Mouse (Mus musculus) liver, adult (tissue): ENCODE measurements at regions not wholly inside any gene's neighbourhood (a gene's known extent, or its start where the extent isn't known, plus 50 kb on each side); places are given as distances from the start of the nearest gene placed in this dataset.

Experiments used
- GATA4 ChIP-seq: IDR thresholded peaks from 2 replicates; pipeline ENCODE4 v1.6.1; 2014; ENCODE audit warnings: mild to moderate bottlenecking, low read length; ENCODE audit not compliant: insufficient replicate concordance

DNA sequence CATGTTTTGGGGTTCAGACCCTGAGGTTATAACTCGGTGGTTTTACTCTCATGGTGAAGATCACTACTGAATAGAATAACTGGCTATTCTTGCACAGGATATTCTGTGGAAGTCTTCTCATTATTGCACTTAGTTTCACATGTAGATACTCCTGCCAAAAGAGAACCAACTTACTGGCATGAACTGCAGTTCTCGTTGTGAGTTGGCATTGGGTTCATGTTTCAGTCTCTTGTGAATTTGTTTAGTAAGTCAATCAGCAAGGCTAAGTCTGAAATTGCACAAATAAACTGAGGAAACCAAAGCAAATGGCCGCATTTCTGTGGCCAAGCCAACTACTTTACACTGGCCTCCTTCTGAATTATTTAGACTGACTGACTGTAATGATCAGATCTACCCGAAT lies 215.9 kb downstream of the Tpbg start:
- TF ChIP-seq GATA4 = no peak

DNA sequence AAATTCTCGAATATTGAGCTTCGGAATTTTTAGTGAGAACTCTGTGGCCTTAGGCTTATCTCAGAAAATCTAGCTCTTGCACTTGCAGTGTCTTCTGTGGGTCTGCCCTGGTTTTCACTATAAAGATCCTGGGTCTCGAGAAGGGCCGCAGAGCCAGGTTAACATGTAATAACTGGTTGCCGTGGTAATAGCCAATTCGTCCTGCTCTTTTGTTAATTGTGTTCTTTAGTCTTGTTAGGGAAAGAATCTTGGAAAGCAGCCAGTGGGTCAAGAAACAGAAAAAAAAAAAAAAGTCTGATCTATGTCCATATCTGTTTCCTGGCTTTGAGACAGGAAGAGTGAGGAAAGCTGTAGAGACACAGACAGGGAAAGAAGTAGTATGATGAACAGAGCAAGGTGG lies 217.9 kb downstream of the Tpbg start:
- no peak for TF ChIP-seq GATA4

DNA sequence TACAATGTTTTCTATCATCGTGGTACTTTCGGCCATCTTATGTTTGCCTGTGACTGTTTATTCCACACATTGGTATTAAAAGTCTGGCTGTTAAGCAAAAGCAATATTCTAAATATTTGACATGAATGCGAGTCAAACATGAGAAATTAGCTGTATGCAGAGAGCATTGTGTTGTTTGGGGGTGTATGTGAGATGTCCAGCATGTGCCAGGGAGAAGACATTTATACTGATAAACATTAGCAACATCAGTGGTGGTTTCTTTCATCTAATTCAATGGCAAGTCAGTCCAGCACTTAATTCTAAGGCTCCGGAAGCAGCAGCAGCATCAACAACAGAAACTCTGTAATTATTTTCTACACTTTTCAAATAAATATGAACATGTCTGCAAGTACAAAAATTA lies 219.1 kb downstream of the Tpbg start:
- TF ChIP-seq GATA4 = no peak

DNA sequence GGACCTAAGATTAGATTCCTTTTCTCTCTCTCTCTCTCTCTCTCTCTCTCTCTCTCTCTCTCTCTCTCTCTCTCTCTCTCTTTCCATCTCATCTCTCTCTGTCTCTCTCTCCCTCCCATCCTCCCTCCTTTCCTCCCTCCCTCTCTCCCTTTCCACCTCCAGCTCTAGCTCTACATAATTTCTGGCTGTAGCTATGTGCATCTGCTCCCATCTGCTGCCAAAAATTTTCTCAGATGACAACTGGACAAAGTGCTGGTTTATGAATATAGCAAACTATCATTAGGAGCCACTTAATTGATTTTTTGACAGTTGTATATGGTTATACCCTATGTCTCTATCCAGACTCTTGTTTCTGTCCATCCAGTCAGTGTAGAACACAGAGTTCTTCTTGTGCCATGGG lies 237.1 kb downstream of the Tpbg start:
- no peak for TF ChIP-seq GATA4

DNA sequence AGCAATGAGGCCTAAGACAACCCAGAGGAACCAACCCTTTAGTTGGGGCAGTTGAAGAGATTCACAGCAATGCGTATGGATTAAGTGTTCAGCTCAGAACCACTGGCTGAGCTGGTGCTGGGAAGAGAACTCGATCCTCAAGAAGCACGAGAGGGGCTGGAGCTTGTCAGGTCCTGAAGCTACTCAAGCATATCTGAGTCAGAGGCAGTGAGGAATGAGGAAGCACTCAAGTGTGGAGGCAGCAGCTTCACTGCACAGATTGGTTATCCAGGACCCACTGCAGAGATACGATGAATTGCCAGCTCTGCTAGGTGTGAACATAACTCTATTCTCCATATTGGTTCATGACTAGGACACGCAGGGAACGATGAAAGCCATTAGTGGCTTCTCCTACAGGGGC lies 239.7 kb downstream of the Tpbg start:
- TF ChIP-seq GATA4 = no peak

DNA sequence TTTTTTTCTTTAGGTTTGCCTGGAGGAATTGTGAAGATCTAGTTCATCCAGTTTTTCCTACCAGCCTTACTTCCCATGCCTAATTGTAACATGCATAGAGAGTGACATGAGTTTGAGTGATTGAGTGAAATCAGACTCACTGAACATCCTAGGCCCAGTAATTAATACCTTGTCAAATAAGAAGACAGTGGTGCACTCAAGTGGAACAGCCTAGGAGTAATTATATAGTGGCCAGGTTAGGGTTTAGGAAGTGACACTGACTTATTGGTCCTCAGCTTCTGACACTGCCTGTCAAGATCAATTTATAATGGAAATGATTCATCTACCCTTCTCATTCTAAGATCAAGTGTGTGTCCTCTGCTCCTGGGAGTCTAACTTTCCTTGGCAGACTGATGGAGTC lies 250.8 kb downstream of the Tpbg start:
- TF ChIP-seq GATA4 = no peak

DNA sequence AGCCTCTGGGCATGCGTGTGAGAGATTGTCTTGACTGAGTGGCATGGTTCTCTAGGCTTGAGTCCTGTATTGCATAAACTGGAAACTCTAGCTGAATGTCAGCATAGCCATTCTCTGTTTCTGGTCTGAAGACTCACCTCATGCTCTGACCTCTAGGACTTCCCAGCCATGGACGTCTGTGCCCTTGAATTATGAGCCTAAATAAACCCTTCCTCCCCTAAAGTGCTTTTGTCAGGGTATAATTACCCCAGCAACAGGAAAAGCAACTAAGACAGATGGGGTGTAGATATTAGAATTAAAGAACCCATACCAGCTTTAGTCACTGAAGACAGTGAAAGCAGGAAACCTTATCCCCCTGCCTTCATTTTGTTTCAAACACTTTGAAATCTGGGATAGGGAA lies 253.3 kb downstream of the Tpbg start:
- TF ChIP-seq GATA4 = no peak

DNA sequence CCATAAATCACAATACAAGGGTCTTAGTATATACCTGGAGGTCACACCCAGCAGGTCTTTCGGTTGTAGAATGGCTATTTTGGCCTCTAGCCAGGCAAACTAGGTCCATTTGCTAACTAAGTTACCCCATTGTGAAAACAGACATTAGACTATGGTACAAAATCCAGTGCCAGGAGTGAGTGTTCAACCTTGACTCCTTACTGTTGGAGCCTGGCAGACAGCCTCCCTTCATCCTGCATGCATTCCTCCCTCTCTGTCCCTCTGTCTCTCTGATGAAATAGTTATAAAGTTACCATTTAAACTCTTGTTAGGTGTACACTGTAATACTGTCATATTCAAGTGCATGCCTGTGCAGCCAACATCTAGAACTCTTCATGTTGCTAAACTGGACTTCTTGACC lies 254.1 kb downstream of the Tpbg start:
- TF ChIP-seq GATA4 = no peak

DNA sequence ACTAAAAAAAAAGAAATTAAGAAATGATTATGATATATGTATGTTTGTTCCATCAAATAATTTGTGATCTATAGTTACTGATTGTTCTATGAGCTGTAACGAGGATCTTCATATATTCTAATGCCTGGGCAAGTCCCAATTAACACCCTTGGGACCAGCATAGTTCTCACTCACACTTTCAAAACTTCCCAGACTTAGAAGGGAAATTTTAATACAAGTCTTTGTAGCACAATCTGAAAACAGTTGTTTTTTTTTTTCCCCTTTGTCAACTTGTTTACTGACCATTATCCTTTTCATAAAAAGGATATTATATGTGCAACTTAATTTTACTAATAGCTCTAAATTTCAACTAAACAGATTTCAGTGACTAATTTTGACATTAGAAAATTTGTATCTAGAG lies 257.1 kb downstream of the Tpbg start:
- TF ChIP-seq GATA4 = no peak

DNA sequence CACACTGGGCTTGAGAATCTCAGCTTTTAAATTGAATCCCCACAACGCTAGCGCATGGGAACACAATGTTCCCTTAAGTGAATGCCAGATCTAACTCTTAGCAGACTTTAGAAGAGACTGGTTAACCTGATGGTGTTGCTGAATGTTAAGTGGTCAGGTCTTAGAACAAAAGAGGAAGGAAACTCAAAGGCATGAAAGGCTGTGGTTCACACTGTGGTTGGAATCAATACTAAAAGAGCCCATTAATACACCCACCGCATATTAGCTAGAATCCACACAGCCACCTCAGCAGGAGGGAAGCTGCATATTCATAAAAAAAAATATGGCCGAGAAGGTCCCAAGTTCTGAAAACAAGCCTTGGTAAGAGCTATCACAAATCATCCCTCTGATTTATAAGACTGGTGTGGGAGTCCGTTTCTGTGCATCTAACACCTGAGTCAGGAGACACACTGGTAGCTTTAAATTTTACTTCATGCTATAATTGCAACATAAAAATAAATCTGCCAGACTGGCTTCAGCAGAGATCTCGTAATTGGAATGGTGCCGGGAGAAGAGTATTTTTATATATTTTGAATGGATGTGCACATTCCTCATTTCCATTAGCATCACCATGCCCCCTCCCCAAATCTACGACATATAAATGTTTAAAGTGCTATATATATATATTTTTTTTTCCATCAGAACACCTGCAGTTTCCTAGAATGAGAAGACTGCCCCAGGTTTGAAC lies 259.3 kb downstream of the Tpbg start:
- TF ChIP-seq GATA4 = no peak

DNA sequence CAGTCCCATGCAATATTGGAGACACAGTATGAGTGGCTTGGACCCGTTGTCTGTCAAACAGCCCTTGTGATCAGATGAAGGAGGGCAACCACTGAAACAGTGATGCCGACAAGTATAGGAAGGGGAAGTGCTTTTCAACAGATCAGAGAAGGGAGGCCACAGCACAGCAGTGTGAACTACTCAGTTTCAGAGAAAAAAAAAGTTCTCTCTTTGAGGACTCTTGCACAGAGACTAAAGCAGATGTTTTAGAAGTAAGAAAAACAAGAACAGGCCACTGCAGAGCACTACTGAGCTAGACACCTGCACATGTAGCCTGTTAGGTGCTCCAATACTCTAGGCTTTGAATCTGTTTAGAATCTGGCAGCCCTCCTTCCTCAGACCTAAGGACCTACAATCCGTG lies 261.4 kb downstream of the Tpbg start:
- TF ChIP-seq GATA4 = no peak

DNA sequence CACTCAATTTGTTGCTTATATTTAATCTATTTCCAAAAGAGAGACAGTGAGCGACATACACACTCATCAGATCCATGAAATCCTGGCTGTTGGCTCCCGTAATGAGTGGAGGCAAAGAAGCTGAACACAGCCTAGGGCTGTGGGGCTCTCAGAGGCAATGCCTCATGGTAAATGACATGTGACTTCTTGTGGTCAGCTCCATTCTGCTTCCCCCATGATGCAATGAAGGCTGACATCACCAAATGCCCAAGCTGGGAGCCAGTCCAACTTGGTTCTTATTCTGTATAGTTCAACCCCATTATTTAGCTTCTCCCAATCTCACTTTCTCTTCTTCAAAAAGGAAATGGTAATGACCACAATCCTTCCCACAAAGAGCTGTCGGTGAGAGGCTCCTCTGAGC lies 262.5 kb downstream of the Tpbg start:
- no peak for TF ChIP-seq GATA4

DNA sequence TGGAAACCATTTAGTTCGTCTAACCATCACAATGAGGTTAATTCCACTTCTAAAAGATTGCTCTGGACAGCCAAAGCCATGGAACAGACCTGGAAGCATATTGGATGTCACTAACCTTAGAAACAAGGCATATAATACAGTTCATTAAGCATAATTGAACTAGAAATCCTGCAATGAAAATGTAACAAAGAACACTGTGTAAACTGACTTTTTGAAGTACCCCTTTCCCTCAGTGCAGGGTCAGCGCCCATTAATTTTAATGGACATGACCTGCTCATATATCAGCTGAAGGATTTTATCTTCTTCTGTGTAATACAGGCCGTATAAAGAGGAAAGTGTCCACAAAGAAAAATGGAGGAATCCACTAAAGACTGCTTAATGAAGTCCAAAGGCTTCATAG lies 263.7 kb downstream of the Tpbg start:
- TF ChIP-seq GATA4 = no peak

DNA sequence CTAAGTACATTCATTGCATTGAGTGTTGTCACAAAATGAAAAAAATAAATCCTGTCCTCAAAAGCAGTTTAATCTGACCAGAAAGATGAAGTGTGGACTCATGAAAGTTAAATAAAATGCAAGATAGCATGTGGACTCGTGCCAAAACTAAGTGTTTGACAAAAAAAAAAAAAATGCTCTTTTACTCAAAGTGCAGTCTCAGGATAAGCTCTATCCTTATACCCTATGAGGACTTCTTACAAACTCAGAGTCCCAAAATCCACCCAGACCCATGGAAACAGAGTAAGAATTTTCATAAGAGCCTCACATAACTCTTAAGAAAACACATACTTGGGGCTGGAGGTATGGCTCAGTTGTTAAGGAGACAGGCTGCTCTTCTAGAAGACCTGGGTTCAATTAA lies 267.7 kb downstream of the Tpbg start:
- no peak for TF ChIP-seq GATA4

DNA sequence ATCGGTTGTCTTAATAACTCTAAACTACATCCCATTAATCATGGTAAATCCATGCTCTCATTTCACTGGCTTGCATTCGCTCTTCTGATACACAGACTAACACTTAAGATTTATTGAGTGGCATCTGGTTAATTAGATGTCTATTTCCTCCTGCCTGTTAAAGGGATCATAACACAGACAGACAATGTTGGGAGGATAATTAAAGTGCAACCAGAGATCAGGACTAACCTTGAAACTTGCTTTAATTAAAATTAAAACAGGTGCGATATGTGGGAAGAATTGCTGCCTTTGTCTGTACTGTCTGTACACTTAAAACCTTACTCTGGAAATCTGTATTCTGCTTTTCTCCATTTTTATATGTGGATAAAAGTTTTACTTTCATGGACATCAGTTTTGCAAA lies 277.2 kb downstream of the Tpbg start:
- no peak for TF ChIP-seq GATA4

DNA sequence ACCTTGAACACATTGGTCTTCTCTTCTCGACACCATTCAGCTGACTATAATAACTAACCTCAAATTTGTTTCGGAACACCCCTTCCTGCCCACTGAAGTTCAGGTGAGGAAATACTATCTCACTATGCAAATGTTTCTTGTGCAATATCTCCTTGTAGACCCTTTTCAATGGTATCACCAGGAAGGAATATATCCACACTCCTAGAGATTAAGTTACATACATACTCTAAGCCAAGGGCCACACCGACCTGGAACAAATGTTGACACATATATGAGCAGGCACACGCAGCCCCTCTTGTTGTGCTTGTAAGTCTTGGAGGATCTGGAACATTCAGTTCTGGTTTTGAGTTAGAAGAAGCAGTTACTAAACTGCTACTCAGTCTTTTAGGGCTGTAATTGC lies 303.7 kb downstream of the Tpbg start:
- TF ChIP-seq GATA4 = no peak

DNA sequence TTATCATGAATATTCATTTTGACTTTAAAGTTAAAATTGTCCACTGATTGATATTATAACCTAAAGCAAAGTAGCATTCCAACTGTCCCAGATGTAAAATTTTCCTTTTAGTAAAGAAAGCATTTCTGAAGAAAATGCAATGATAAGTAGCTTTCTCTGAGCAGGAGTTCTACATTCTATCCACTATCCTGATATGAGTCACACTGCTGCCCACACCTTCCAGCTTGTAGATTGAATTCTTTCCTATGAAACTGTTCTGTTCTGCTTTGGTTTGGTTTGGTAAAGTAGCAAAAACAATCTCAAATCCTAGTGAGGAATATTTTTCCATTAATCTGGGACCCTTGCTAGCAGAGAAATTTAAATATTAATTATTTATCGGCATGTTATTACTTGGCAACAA lies 304.4 kb downstream of the Ube2cbp start:
- no peak for TF ChIP-seq GATA4
